Mouse (Mus musculus) MEL (cell line): ENCODE measurements around the gene Olfr107. TPM values are rescaled to one million over a fixed set of nuclear protein-coding genes. Genes with fewer than 3 reads are reported as not detected.

Experiments used
- DNase-seq: peaks from one replicate; pipeline ENCODE4 v3.0.0; 2011; ENCODE audit warnings: low read depth, low spot score
- H3K27ac ChIP-seq: 2 replicates; pipeline ENCODE4 v1.5.1; 2012; ENCODE audit warnings: low read depth, mild to moderate bottlenecking, control low read depth, low read length, moderate library complexity; ENCODE audit not compliant: control insufficient read depth
- H3K27me3 ChIP-seq, 2 experiments: fragments of 150-350 bp in 1 of 2; sonication (generic) in 1 of 2; 2 replicates each; pipeline ENCODE4 v1.6.1; 2012; ENCODE audit warnings: low read length in 2 of 2, mild to moderate bottlenecking in 2 of 2, improper control_type of control experiment in 1 of 2, moderate library complexity in 1 of 2; ENCODE audit not compliant: insufficient read depth in 2 of 2, control insufficient read depth in 1 of 2
- H3K36me3 ChIP-seq, 2 experiments: 2 replicates each; pipeline ENCODE4 v1.6.1; 2012 to 2014; ENCODE audit warnings: low read length in 2 of 2, improper control_type of control experiment in 1 of 2, inconsistent platforms in 1 of 2, mild to moderate bottlenecking in 1 of 2; ENCODE audit not compliant: insufficient read depth in 2 of 2, control insufficient read depth in 1 of 2
- H3K4me1 ChIP-seq, 2 experiments: fragments of 150-350 bp in 1 of 2; sonication (generic) in 1 of 2; 2 replicates each; pipeline ENCODE4 v1.6.1; 2012; ENCODE audit warnings: low read length in 2 of 2, improper control_type of control experiment in 1 of 2, mild to moderate bottlenecking in 1 of 2; ENCODE audit not compliant: insufficient read depth in 2 of 2, control insufficient read depth in 1 of 2
- H3K4me3 ChIP-seq, 2 experiments: fragments of 150-350 bp in 1 of 2; sonication (generic) in 1 of 2; 2 replicates each; pipeline ENCODE4 v1.5.1; 2012; ENCODE audit warnings: low read depth in 2 of 2, low read length in 2 of 2, mild to moderate bottlenecking in 2 of 2, moderate library complexity in 2 of 2, control low read depth in 1 of 2, improper control_type of control experiment in 1 of 2; ENCODE audit not compliant: control insufficient read depth in 1 of 2, insufficient read depth in 1 of 2
- H3K79me2 ChIP-seq: 2 replicates; pipeline ENCODE4 v1.6.1; 2012; ENCODE audit warnings: mild to moderate bottlenecking, low read length, moderate library complexity; ENCODE audit not compliant: control insufficient read depth, poor library complexity, insufficient read depth
- H3K9ac ChIP-seq: 2 replicates; pipeline ENCODE4 v1.6.1; 2012; ENCODE audit warnings: low read depth, mild to moderate bottlenecking, control low read depth, low read length, moderate library complexity; ENCODE audit not compliant: control insufficient read depth, poor library complexity, severe bottlenecking
- H3K9me3 ChIP-seq: fragments of 150-350 bp; sonication (generic); replicated peaks from 2 replicates; pipeline ENCODE4 v1.6.1; 2012; ENCODE audit warnings: mild to moderate bottlenecking, low read length, improper control_type of control experiment, moderate library complexity; ENCODE audit not compliant: insufficient read depth
- CHD1 ChIP-seq: IDR thresholded peaks from 2 replicates; pipeline ENCODE4 v1.6.1; 2012; ENCODE audit warnings: low read depth, mild to moderate bottlenecking, inconsistent platforms, low read length, improper control_type of control experiment
- CHD2 ChIP-seq: IDR thresholded peaks from 2 replicates; pipeline ENCODE4 v1.6.1; 2011; ENCODE audit warnings: low read length, improper control_type of control experiment
- E2F4 ChIP-seq: IDR thresholded peaks from 2 replicates; pipeline ENCODE4 v1.6.1; 2011; ENCODE audit warnings: low read depth, low read length, improper control_type of control experiment, borderline replicate concordance
- EP300 ChIP-seq, 2 experiments: IDR thresholded peaks; 2 replicates each; pipeline ENCODE4 v1.6.1; 2011; ENCODE audit warnings: improper control_type of control experiment in 2 of 2, low read length in 2 of 2, low read depth in 1 of 2, mild to moderate bottlenecking in 1 of 2
- GATA1 ChIP-seq: IDR thresholded peaks from 2 replicates; pipeline ENCODE4 v1.6.1; 2011; ENCODE audit warnings: low read depth, low read length, improper control_type of control experiment
- KAT2A ChIP-seq: conservative IDR thresholded peaks from 2 replicates; pipeline ENCODE4 v1.6.1; 2012; ENCODE audit warnings: low read depth, low read length, improper control_type of control experiment, inconsistent platforms
- MAFK ChIP-seq: IDR thresholded peaks from 2 replicates; pipeline ENCODE4 v1.6.1; 2011; ENCODE audit warnings: low read depth, mild to moderate bottlenecking, low read length, improper control_type of control experiment, borderline replicate concordance
- MAX ChIP-seq: IDR thresholded peaks from 2 replicates; pipeline ENCODE4 v1.6.1; 2011; ENCODE audit warnings: low read length, improper control_type of control experiment
- MYB ChIP-seq: IDR thresholded peaks from 2 replicates; pipeline ENCODE4 v1.6.1; 2011; ENCODE audit warnings: mild to moderate bottlenecking, low read depth, low read length, improper control_type of control experiment
- NELFE ChIP-seq: IDR thresholded peaks from 2 replicates; pipeline ENCODE4 v1.6.1; 2011; ENCODE audit warnings: low read depth, low read length, improper control_type of control experiment
- POLR2AphosphoS5 ChIP-seq: IDR thresholded peaks from 2 replicates; pipeline ENCODE4 v1.6.1; 2012; ENCODE audit warnings: low read depth, borderline replicate concordance, mild to moderate bottlenecking, inconsistent platforms, low read length, moderate library complexity, mixed read lengths
- SIN3A ChIP-seq: IDR thresholded peaks from 2 replicates; pipeline ENCODE4 v1.6.1; 2012; ENCODE audit warnings: low read length, improper control_type of control experiment, inconsistent platforms
- TAL1 ChIP-seq: IDR thresholded peaks from 2 replicates; pipeline ENCODE4 v1.6.1; 2012; ENCODE audit warnings: mild to moderate bottlenecking, inconsistent platforms, low read length, moderate library complexity, mixed read lengths
- TCF12 ChIP-seq: IDR thresholded peaks from 2 replicates; pipeline ENCODE4 v1.6.1; 2014; ENCODE audit warnings: low read depth, mild to moderate bottlenecking, inconsistent platforms, low read length, improper control_type of control experiment, moderate library complexity
- UBTF ChIP-seq: IDR thresholded peaks from 2 replicates; pipeline ENCODE4 v1.6.1; 2012; ENCODE audit warnings: low read depth, mild to moderate bottlenecking, inconsistent platforms, low read length, improper control_type of control experiment, moderate library complexity, borderline replicate concordance; ENCODE audit not compliant: insufficient read depth
- USF2 ChIP-seq, 2 experiments: IDR thresholded peaks; 2 replicates each; pipeline ENCODE4 v1.6.1; 2011 to 2012; ENCODE audit warnings: improper control_type of control experiment in 2 of 2, low read length in 2 of 2, borderline replicate concordance in 1 of 2, inconsistent platforms in 1 of 2, low read depth in 1 of 2, mild to moderate bottlenecking in 1 of 2; ENCODE audit not compliant: insufficient read depth in 1 of 2
- ZC3H11A ChIP-seq: IDR thresholded peaks from 2 replicates; pipeline ENCODE4 v1.6.1; 2012; ENCODE audit warnings: low read depth, mild to moderate bottlenecking, inconsistent platforms, low read length, improper control_type of control experiment
- ZKSCAN1 ChIP-seq: IDR thresholded peaks from 2 replicates; pipeline ENCODE4 v1.6.1; 2012; ENCODE audit warnings: low read depth, mild to moderate bottlenecking, inconsistent platforms, low read length, improper control_type of control experiment, moderate library complexity
- polyA plus RNA-seq, 2 experiments: library from polyadenylated mRNA; stranded (reverse) in 1 of 2; unstranded in 1 of 2; fragments of >175 nt in 1 of 2; fragments of >200 nt in 1 of 2; gene quantifications; 2 replicates each; pipeline versions ENCODE4 v1.2.1 to v1.2.4; 2012; ENCODE audit warnings: low replicate concordance in 2 of 2, low read depth in 1 of 2; ENCODE audit not compliant: insufficient read length in 2 of 2, insufficient read depth in 1 of 2, missing spikeins in 1 of 2
- total RNA-seq: library from RNA; depleted of rRNA; stranded (reverse); fragments of 300-350 nt; gene quantifications from 2 replicates; pipeline ENCODE4 v1.2.3, GENCODE M21; 2012; rRNA removed

Gene Olfr107
- total RNA-seq = not detected in 2 replicates
- not detected for polyA plus RNA-seq

DNA sequence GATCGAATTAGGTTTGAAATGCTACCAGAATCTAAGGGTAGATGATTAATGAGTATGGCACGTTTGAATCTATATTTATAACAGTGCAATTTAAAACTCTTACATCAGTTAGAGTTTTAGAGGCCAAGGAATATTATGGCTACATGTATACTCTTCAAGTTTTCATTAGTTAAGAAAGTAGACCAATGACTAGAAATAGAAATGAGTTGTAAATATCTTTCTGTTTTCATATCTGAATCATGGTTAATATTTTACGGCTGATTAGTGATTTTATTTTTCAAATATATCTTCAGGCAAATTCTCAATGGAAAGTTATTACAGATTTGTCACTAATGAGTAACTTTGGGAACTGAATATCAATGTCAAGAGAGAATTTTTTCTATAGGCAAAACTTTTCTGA is at the start of gene Olfr107:
Gene Olfr107, plus strand, starts transcription at position 301 of the 400 bp plus-strand sequence.
- H3K27ac ChIP-seq = no peak within 1 kb of the TSS
- no peak for DNase-seq
- no peaks in the 10 kb centered on the region for H3K36me3 ChIP-seq
- H3K4me3 ChIP-seq = no peak within 1 kb of the TSS
- no peaks in the 10 kb centered on the region for H3K27me3 ChIP-seq
- no peaks in the 10 kb centered on the region for H3K79me2 ChIP-seq
- no peak within 1 kb of the TSS for H3K9ac ChIP-seq
- TF ChIP-seq TAL1 (no peak), UBTF (no peak), MYB (no peak), GATA1 (no peak), MAX (no peak), KAT2A (no peak), ZKSCAN1 (no peak)
- H3K4me1 ChIP-seq = no peaks in the 10 kb centered on the region
- H3K9me3 ChIP-seq = no peaks in the 10 kb centered on the region

GRCm38 (mm10) chr17:37359282-37359681 is 39.7 kb upstream of the Olfr107 start, which contains the start of gene Olfr104-ps:
Olfr104-ps (plus strand) TSS chr17:37359582.
- H3K27ac ChIP-seq = no peak within 1 kb of the TSS
- TF ChIP-seq TCF12 (no peak), CHD2 (no peak), EP300 (IDR thresholded peaks at IDR 0.05; ENCODE audit: low read depth in 1 of 2, low read length in 2 of 2) (no peak), ZC3H11A (no peak), MAX (no peak), TAL1 (no peak), NELFE (no peak)
- TF ChIP-seq, all 39 proteins: peak for 0
- DNase-seq = no peak
- Histone ChIP-seq H3K9ac (no peak within 1 kb of the TSS), H3K9me3 (no peaks in the 10 kb centered on the region), H3K4me3 (no peak within 1 kb of the TSS), H3K79me2 (no peaks in the 10 kb centered on the region), H3K4me1 (no peaks in the 10 kb centered on the region), H3K27me3 (no peaks in the 10 kb centered on the region), H3K36me3 (no peaks in the 10 kb centered on the region)

- no peaks in the 10 kb centered on the region for H3K9me3 ChIP-seq
- H3K36me3 ChIP-seq = no peaks in the 10 kb centered on the region
- H3K9ac ChIP-seq = no peak within 1 kb of the TSS
- no peaks in the 10 kb centered on the region for H3K27me3 ChIP-seq
- H3K4me3 ChIP-seq = no peak within 1 kb of the TSS
- no peaks in the 10 kb centered on the region for H3K4me1 ChIP-seq
- TF ChIP-seq MAFK (no peak), CHD1 (no peak), E2F4 (no peak), ZKSCAN1 (no peak), POLR2AphosphoS5 (no peak), ZC3H11A (no peak), SIN3A (no peak), USF2 (IDR thresholded peaks at IDR 0.05; ENCODE audit: borderline replicate concordance in 1 of 2, insufficient read depth in 1 of 2, low read depth in 1 of 2, low read length in 2 of 2) (no peak)
- DNase-seq = no peak
- no peaks in the 10 kb centered on the region for H3K79me2 ChIP-seq
- no peak within 1 kb of the TSS for H3K27ac ChIP-seq
Observed at GRCm38 (mm10) chr17:37378733-37379132, 20.3 kb upstream of the Olfr107 start, which contains the start of gene Olfr105-ps. Olfr105-ps (plus strand) TSS chr17:37379033.
